Mouse (Mus musculus) liver, adult 2 months (tissue): ENCODE results near the gene Ninl. TPM values are rescaled to one million over a fixed set of nuclear protein-coding genes. Genes with fewer than 3 reads are reported as not detected.

ENCODE experiments used
- DNase-seq: peaks from one replicate; pipeline ENCODE4 v3.0.0-alpha.2; 2011; ENCODE audit warnings: low read depth, low spot score; ENCODE audit errors: extremely low read depth
- H3K27ac ChIP-seq: fragments of 200-500 bp; replicated peaks from 2 replicates; pipeline ENCODE4 v1.5.1; 2012; ENCODE audit warnings: low read depth, mild to moderate bottlenecking, control low read depth, inconsistent platforms, low read length; ENCODE audit not compliant: insufficient read depth
- H3K27me3 ChIP-seq: fragments of 200-500 bp; 2 replicates; pipeline ENCODE4 v1.6.1; 2012; ENCODE audit warnings: mild to moderate bottlenecking, moderate library complexity, low read length, inconsistent platforms; ENCODE audit not compliant: control insufficient read depth, insufficient read depth
- H3K36me3 ChIP-seq: fragments of 200-500 bp; 2 replicates; pipeline ENCODE4 v1.6.1; 2012; ENCODE audit warnings: low read length, inconsistent platforms; ENCODE audit not compliant: control insufficient read depth, insufficient read depth
- H3K4me1 ChIP-seq: fragments of 200-500 bp; 2 replicates; pipeline ENCODE4 v1.6.1; 2011; ENCODE audit warnings: low read length; ENCODE audit not compliant: control insufficient read depth, insufficient read depth
- H3K4me3 ChIP-seq: fragments of 200-500 bp; 2 replicates; pipeline ENCODE4 v1.5.1; 2011; ENCODE audit warnings: low read depth, mild to moderate bottlenecking, control low read depth, low read length, moderate library complexity; ENCODE audit not compliant: insufficient read depth
- H3K79me2 ChIP-seq: fragments of 200-500 bp; 2 replicates; pipeline ENCODE4 v1.6.1; 2012; ENCODE audit warnings: inconsistent platforms, mild to moderate bottlenecking, low read length, moderate library complexity; ENCODE audit not compliant: control insufficient read depth, insufficient read depth
- H3K9ac ChIP-seq: fragments of 200-500 bp; 2 replicates; pipeline ENCODE4 v1.6.1; 2012; ENCODE audit warnings: low read depth, mild to moderate bottlenecking, control low read depth, inconsistent platforms, low read length
- CTCF ChIP-seq: fragments of 200-500 bp; IDR thresholded peaks from 2 replicates; pipeline ENCODE4 v1.5.1; 2011; ENCODE audit warnings: low read depth, low read length, control low read depth
- POLR2A ChIP-seq: fragments of 200-500 bp; IDR thresholded peaks from 2 replicates; pipeline ENCODE4 v1.6.1; 2011; ENCODE audit warnings: low read length, control low read depth; ENCODE audit not compliant: insufficient read depth; ENCODE audit errors: extremely low read depth
- whole genome bisulfite sequencing: fragments of 180-500 bp; shearing (Covaris S2); methylation state at CpG from one replicate; pipeline ENCODE4 v1.1.7; 2018; 5-methylcytosine and 5-hydroxymethylcytosine counted together
- polyA plus RNA-seq: library from polyadenylated mRNA; depleted of rRNA; stranded (reverse); fragments of >200 nt; gene quantifications from 2 replicates; pipeline ENCODE4 v1.2.3, GENCODE M21; 2012
- total RNA-seq: library from RNA; depleted of rRNA; stranded (reverse); fragments of >200 nt; gene quantifications from 2 replicates; pipeline ENCODE4 v1.2.3, GENCODE M21; 2014

Ninl gene
- total and polyA plus RNA-seq, 2 experiments = 0.29 to 0.37 TPM

- no peak for DNase-seq
- no peaks in the 10 kb centered on the region for H3K27me3 ChIP-seq
- no peak overlapping the region for H3K27ac ChIP-seq
- H3K36me3 ChIP-seq = no peaks in the 10 kb centered on the region
- no peak overlapping the region for H3K4me3 ChIP-seq
- no peak for TF ChIP-seq POLR2A
- no peak for TF ChIP-seq CTCF
- no peaks in the 10 kb centered on the region for H3K79me2 ChIP-seq
- 89% methylated on average over 7 of the region's 7 CpGs for WGBS
- peaks cover 4% of the 10 kb centered on the region; the same call in 1 of the 2 replicates for H3K4me1 ChIP-seq
- H3K9ac ChIP-seq = no peak overlapping the region
These were observed 115.7 kb downstream of the Ninl start for GRCm38 (mm10) chr2:150923505-150923904.

DNA sequence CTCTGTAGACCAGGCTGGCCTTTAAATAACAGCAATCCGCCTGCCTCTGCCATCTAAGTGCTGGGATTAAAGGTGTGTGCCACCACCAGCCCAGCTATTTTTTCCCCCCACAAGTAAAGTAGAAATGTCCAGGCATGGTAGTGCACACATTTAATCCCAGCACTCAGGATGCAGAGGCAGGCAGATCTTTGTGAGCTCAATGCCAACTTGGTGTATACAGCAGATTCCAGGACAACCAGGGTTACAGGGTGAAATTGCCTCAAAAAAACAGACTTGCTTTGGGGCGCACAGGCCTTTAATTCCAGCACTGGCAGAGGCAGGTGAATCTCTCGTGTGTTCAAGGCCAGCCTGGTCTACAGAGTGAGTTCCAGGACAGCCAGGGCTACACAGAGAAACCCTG lies 116.2 kb downstream of the Ninl start:
- H3K27me3 ChIP-seq = no peaks in the 10 kb centered on the region
- TF ChIP-seq POLR2A (no peak), CTCF (no peak)
- H3K36me3 ChIP-seq = no peaks in the 10 kb centered on the region
- no peaks in the 10 kb centered on the region for H3K79me2 ChIP-seq
- no peak overlapping the region for H3K4me3 ChIP-seq
- no peak overlapping the region for H3K27ac ChIP-seq
- DNase-seq = no peak
- no peak overlapping the region for H3K9ac ChIP-seq
- WGBS = 93% methylated on average over 3 of the region's 3 CpGs
- peaks cover 4% of the 10 kb centered on the region; the same call in 1 of the 2 replicates for H3K4me1 ChIP-seq

- 74% methylated on average over 4 of the region's 4 CpGs for WGBS
- Histone ChIP-seq H3K27me3 (no peaks in the 10 kb centered on the region), H3K4me1 (peaks cover 4% of the 10 kb centered on the region; the same call in 1 of the 2 replicates), H3K4me3 (no peak overlapping the region), H3K79me2 (no peaks in the 10 kb centered on the region), H3K9ac (no peak overlapping the region), H3K36me3 (no peaks in the 10 kb centered on the region), H3K27ac (no peak overlapping the region)
- DNase-seq = peak; percentile 19
- TF ChIP-seq CTCF = no peak
- TF ChIP-seq POLR2A = no peak
These were observed 117.0 kb downstream of the Ninl start for GRCm38 (mm10) chr2:150922165-150922564.

GRCm38 (mm10) chr2:150921697-150922096 lies 117.5 kb downstream of the Ninl start:
- WGBS = 29% methylated on average over 6 of the region's 6 CpGs
- H3K27ac ChIP-seq = no peak overlapping the region
- no peaks in the 10 kb centered on the region for H3K79me2 ChIP-seq
- no peak overlapping the region for H3K9ac ChIP-seq
- H3K4me1 ChIP-seq = peaks cover 4% of the 10 kb centered on the region; the same call in 1 of the 2 replicates
- peak; percentile 71 for DNase-seq
- H3K4me3 ChIP-seq = peak overlapping the region; percentile 9; the same call in 1 of the 2 replicates
- TF ChIP-seq POLR2A (no peak), CTCF (no peak)
- H3K36me3 ChIP-seq = no peaks in the 10 kb centered on the region
- no peaks in the 10 kb centered on the region for H3K27me3 ChIP-seq

GRCm38 (mm10) chr2:150920543-150920942 lies 118.6 kb downstream of the Ninl start:
- H3K9ac ChIP-seq = no peak overlapping the region
- no peaks in the 10 kb centered on the region for H3K79me2 ChIP-seq
- peaks cover 5% of the 10 kb centered on the region for H3K4me1 ChIP-seq
- H3K36me3 ChIP-seq = no peaks in the 10 kb centered on the region
- no peaks in the 10 kb centered on the region for H3K27me3 ChIP-seq
- TF ChIP-seq POLR2A (no peak), CTCF (no peak)
- no peak overlapping the region for H3K4me3 ChIP-seq
- H3K27ac ChIP-seq = no peak overlapping the region
- no peak for DNase-seq
- WGBS = 97% methylated on average over 3 of the region's 3 CpGs

DNA sequence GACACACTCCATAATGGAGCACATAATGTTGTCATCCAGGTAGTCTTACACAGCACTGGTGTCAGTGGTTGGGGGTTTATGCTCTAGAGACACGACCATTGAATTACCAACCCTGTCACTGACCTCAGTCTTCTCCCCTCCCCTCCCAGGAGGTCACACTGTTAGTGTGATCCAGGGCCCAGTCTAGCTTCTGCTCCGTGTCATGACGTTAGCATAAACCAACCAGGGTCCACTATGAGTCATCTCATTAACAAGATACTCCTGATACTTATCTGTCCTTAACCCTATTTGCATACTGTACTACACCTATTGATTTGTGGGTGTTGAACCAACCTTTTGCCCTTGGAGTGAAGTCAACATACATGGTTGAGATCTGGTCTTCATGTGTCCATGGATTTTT lies 120.5 kb downstream of the Ninl start:
- H3K36me3 ChIP-seq = no peaks in the 10 kb centered on the region

More for the DNA sequence above, 120.5 kb downstream of the Ninl start:
- Histone ChIP-seq H3K27me3 (no peaks in the 10 kb centered on the region), H3K79me2 (no peaks in the 10 kb centered on the region), H3K4me1 (peaks cover 10% of the 10 kb centered on the region), H3K27ac (no peak overlapping the region), H3K4me3 (no peak overlapping the region), H3K9ac (no peak overlapping the region)
- peak; percentile 29 for DNase-seq
- TF ChIP-seq CTCF (no peak), POLR2A (no peak)
- WGBS = 32% methylated on average over 3 of the region's 3 CpGs
